Mouse (Mus musculus): ENCODE measurements around the gene Acap1. TPM values are rescaled to one million over a fixed set of nuclear protein-coding genes. Genes with fewer than 3 reads are reported as not detected.
A peak's percentile ranks its signal among the peaks of the same experiment; 100 is the strongest.
"Not testable (repeated sequence)": the region's sequence is repeated elsewhere in the genome, so short reads cannot be mapped to it uniquely, and the experiment has no call there.

The Acap1 gene
- polyA plus RNA-seq, 1 experiment from 2014 or later = 0.67 TPM

GRCm38 (mm10) chr11:69935137-69935879 lies 40.0 kb upstream of the Acap1 start, which contains the start of gene Ybx2:
Ybx2 (plus strand) TSS chr11:69935796.
- Histone ChIP-seq H3K36me3 (ENCODE audit: insufficient read depth, low read length) (no peaks in the 10 kb centered on the region), H3K27ac (ENCODE audit: low read length) (peak within 1 kb of the TSS; percentile 54; the same call in 1 of the 2 replicates), H3K4me1 (ENCODE audit: insufficient read depth, low read length) (peaks cover 31% of the 10 kb centered on the region), H3K9me3 (ENCODE audit: low read length) (no peaks in the 10 kb centered on the region), H3K9ac (replicated peaks; ENCODE audit: low read length) (peak within 1 kb of the TSS; percentile 70), H3K4me2 (replicated peaks; ENCODE audit: low read depth, low read length) (peak within 1 kb of the TSS; percentile 99), H3K27me3 (ENCODE audit: insufficient read depth, low read length) (peaks cover 10% of the 10 kb centered on the region), H3K4me3 (ENCODE audit: low read length) (peak within 1 kb of the TSS; percentile 58)
- 1% methylated on average over 52 of the region's 62 CpGs for WGBS
- ATAC-seq (ENCODE audit: low FRiP score, low TSS enrichment) = peak; percentile 87

- H3K27ac ChIP-seq (ENCODE audit: low read length) = no peak overlapping the region; the same call in 1 of the 2 replicates
- H3K4me3 ChIP-seq (ENCODE audit: low read length) = no peak overlapping the region
- H3K27me3 ChIP-seq (ENCODE audit: insufficient read depth, low read length) = peaks cover 10% of the 10 kb centered on the region
- no peaks in the 10 kb centered on the region for H3K36me3 ChIP-seq (ENCODE audit: insufficient read depth, low read length)
- peaks cover 31% of the 10 kb centered on the region for H3K4me1 ChIP-seq (ENCODE audit: insufficient read depth, low read length)
- no peaks in the 10 kb centered on the region for H3K9me3 ChIP-seq (ENCODE audit: low read length)
- H3K4me2 ChIP-seq (replicated peaks; ENCODE audit: low read depth, low read length) = peak overlapping the region; percentile 47
- ATAC-seq (ENCODE audit: low FRiP score, low TSS enrichment) = no peak
- no peak overlapping the region; the same call in 1 of the 2 replicates for H3K9ac ChIP-seq (replicated peaks; ENCODE audit: low read length)
- 10% methylated on average over 6 of the region's 6 CpGs for WGBS
Measured at GRCm38 (mm10) chr11:69934681-69935080, 39.3 kb upstream of the Acap1 start.

- Histone ChIP-seq H3K4me1 (ENCODE audit: insufficient read depth, low read length) (peaks cover 31% of the 10 kb centered on the region), H3K9ac (replicated peaks; ENCODE audit: low read length) (no peak overlapping the region; the same call in 1 of the 2 replicates), H3K4me3 (ENCODE audit: low read length) (peak overlapping the region; percentile 25), H3K27ac (ENCODE audit: low read length) (no peak overlapping the region), H3K27me3 (ENCODE audit: insufficient read depth, low read length) (peaks cover 10% of the 10 kb centered on the region), H3K36me3 (ENCODE audit: insufficient read depth, low read length) (no peaks in the 10 kb centered on the region), H3K9me3 (ENCODE audit: low read length) (no peaks in the 10 kb centered on the region), H3K4me2 (replicated peaks; ENCODE audit: low read depth, low read length) (peak overlapping the region; percentile 47)
- ATAC-seq (ENCODE audit: low FRiP score, low TSS enrichment) = peak; percentile 60
- under 1% methylated on average over 18 of the region's 18 CpGs for WGBS
Measured at GRCm38 (mm10) chr11:69934169-69934568, 38.8 kb upstream of the Acap1 start.

- no peaks in the 10 kb centered on the region for H3K9me3 ChIP-seq (ENCODE audit: low read length)
- no peak overlapping the region for H3K27ac ChIP-seq (ENCODE audit: low read length)
- ATAC-seq (ENCODE audit: low FRiP score, low TSS enrichment) = no peak
- H3K4me2 ChIP-seq (replicated peaks; ENCODE audit: low read depth, low read length) = no peak overlapping the region
- 75% methylated on average over 4 of the region's 4 CpGs for WGBS
- no peak overlapping the region for H3K4me3 ChIP-seq (ENCODE audit: low read length)
- no peaks in the 10 kb centered on the region for H3K36me3 ChIP-seq (ENCODE audit: insufficient read depth, low read length)
- no peak overlapping the region for H3K9ac ChIP-seq (replicated peaks; ENCODE audit: low read length)
- peaks cover 10% of the 10 kb centered on the region for H3K27me3 ChIP-seq (ENCODE audit: insufficient read depth, low read length)
- peaks cover 30% of the 10 kb centered on the region for H3K4me1 ChIP-seq (ENCODE audit: insufficient read depth, low read length)
Measured at GRCm38 (mm10) chr11:69933066-69933465, 37.7 kb upstream of the Acap1 start.

GRCm38 (mm10) chr11:69932254-69932653 lies 36.9 kb upstream of the Acap1 start:
- Histone ChIP-seq H3K9me3 (ENCODE audit: low read length) (no peaks in the 10 kb centered on the region), H3K4me1 (ENCODE audit: insufficient read depth, low read length) (peaks cover 22% of the 10 kb centered on the region), H3K9ac (replicated peaks; ENCODE audit: low read length) (no peak overlapping the region), H3K27me3 (ENCODE audit: insufficient read depth, low read length) (peaks cover 10% of the 10 kb centered on the region; the same call in 1 of the 2 replicates), H3K4me3 (ENCODE audit: low read length) (no peak overlapping the region), H3K4me2 (replicated peaks; ENCODE audit: low read depth, low read length) (no peak overlapping the region), H3K27ac (ENCODE audit: low read length) (no peak overlapping the region), H3K36me3 (ENCODE audit: insufficient read depth, low read length) (no peaks in the 10 kb centered on the region)
- ATAC-seq (ENCODE audit: low FRiP score, low TSS enrichment) = no peak
- 40% methylated on average over 3 of the region's 3 CpGs for WGBS

- H3K4me2 ChIP-seq (replicated peaks; ENCODE audit: low read depth, low read length) = no peak overlapping the region
- no peaks in the 10 kb centered on the region for H3K36me3 ChIP-seq (ENCODE audit: insufficient read depth, low read length)
- peaks cover 6% of the 10 kb centered on the region; the same call in 1 of the 2 replicates for H3K27me3 ChIP-seq (ENCODE audit: insufficient read depth, low read length)
- H3K4me1 ChIP-seq (ENCODE audit: insufficient read depth, low read length) = peaks cover 17% of the 10 kb centered on the region
- WGBS = 74% methylated on average over 8 of the region's 8 CpGs
- H3K27ac ChIP-seq (ENCODE audit: low read length) = no peak overlapping the region
- no peak overlapping the region for H3K9ac ChIP-seq (replicated peaks; ENCODE audit: low read length)
- ATAC-seq (ENCODE audit: low FRiP score, low TSS enrichment) = no peak
- no peaks in the 10 kb centered on the region for H3K9me3 ChIP-seq (ENCODE audit: low read length)
- H3K4me3 ChIP-seq (ENCODE audit: low read length) = no peak overlapping the region
Measured at GRCm38 (mm10) chr11:69931769-69932168, 36.4 kb upstream of the Acap1 start.

- H3K9ac ChIP-seq (replicated peaks; ENCODE audit: low read length) = no peak overlapping the region
- WGBS = 64% methylated on average over 3 of the region's 3 CpGs
- H3K4me2 ChIP-seq (replicated peaks; ENCODE audit: low read depth, low read length) = no peak overlapping the region
- H3K4me1 ChIP-seq (ENCODE audit: insufficient read depth, low read length) = peaks cover 10% of the 10 kb centered on the region
- H3K4me3 ChIP-seq (ENCODE audit: low read length) = no peak overlapping the region
- H3K27me3 ChIP-seq (ENCODE audit: insufficient read depth, low read length) = peaks cover 4% of the 10 kb centered on the region; the same call in 1 of the 2 replicates
- H3K27ac ChIP-seq (ENCODE audit: low read length) = no peak overlapping the region
- no peaks in the 10 kb centered on the region for H3K36me3 ChIP-seq (ENCODE audit: insufficient read depth, low read length)
- H3K9me3 ChIP-seq (ENCODE audit: low read length) = no peaks in the 10 kb centered on the region
- ATAC-seq (ENCODE audit: low FRiP score, low TSS enrichment) = no peak
Measured at GRCm38 (mm10) chr11:69930967-69931537, 35.7 kb upstream of the Acap1 start.

GRCm38 (mm10) chr11:69930176-69930575 lies 34.8 kb upstream of the Acap1 start:
- H3K9ac ChIP-seq (replicated peaks; ENCODE audit: low read length); H3K36me3 ChIP-seq (ENCODE audit: insufficient read depth, low read length); H3K9me3 ChIP-seq (ENCODE audit: low read length); H3K27me3 ChIP-seq (ENCODE audit: insufficient read depth, low read length); H3K27ac ChIP-seq (ENCODE audit: low read length); ATAC-seq (ENCODE audit: low FRiP score, low TSS enrichment); H3K4me1 ChIP-seq (ENCODE audit: insufficient read depth, low read length); H3K4me3 ChIP-seq (ENCODE audit: low read length); H3K4me2 ChIP-seq (replicated peaks; ENCODE audit: low read depth, low read length): not testable (repeated sequence)
- 89% methylated on average over 8 of the region's 8 CpGs for WGBS

- H3K4me2 ChIP-seq (replicated peaks; ENCODE audit: low read depth, low read length) = no peak overlapping the region
- no peaks in the 10 kb centered on the region; the same call in 1 of the 2 replicates for H3K4me1 ChIP-seq (ENCODE audit: insufficient read depth, low read length)
- H3K27me3 ChIP-seq (ENCODE audit: insufficient read depth, low read length) = no peaks in the 10 kb centered on the region
- ATAC-seq (ENCODE audit: low FRiP score, low TSS enrichment) = no peak
- H3K36me3 ChIP-seq (ENCODE audit: insufficient read depth, low read length) = no peaks in the 10 kb centered on the region
- H3K4me3 ChIP-seq (ENCODE audit: low read length) = no peak overlapping the region
- no peaks in the 10 kb centered on the region for H3K9me3 ChIP-seq (ENCODE audit: low read length)
- H3K9ac ChIP-seq (replicated peaks; ENCODE audit: low read length) = no peak overlapping the region
- no peak overlapping the region for H3K27ac ChIP-seq (ENCODE audit: low read length)
- WGBS = 79% methylated on average over 4 of the region's 4 CpGs
Measured at GRCm38 (mm10) chr11:69929712-69930111, 34.4 kb upstream of the Acap1 start.

- Histone ChIP-seq H3K4me1 (ENCODE audit: insufficient read depth, low read length) (peaks cover 5% of the 10 kb centered on the region; the same call in 1 of the 2 replicates), H3K36me3 (ENCODE audit: insufficient read depth, low read length) (no peaks in the 10 kb centered on the region), H3K9ac (replicated peaks; ENCODE audit: low read length) (no peak overlapping the region), H3K27ac (ENCODE audit: low read length) (no peak overlapping the region), H3K4me2 (replicated peaks; ENCODE audit: low read depth, low read length) (no peak overlapping the region), H3K4me3 (ENCODE audit: low read length) (no peak overlapping the region), H3K9me3 (ENCODE audit: low read length) (no peaks in the 10 kb centered on the region), H3K27me3 (ENCODE audit: insufficient read depth, low read length) (no peaks in the 10 kb centered on the region)
- ATAC-seq (ENCODE audit: low FRiP score, low TSS enrichment) = no peak
- 99% methylated on average over 2 of the region's 2 CpGs for WGBS
Measured at GRCm38 (mm10) chr11:69927501-69927900, 32.2 kb upstream of the Acap1 start.

Measured in kidney, embryonic 16.5 days (tissue).